Mouse (Mus musculus) heart, adult 10 weeks (tissue): Measurements from ENCODE around the gene Best3. TPM values are rescaled to one million over a fixed set of nuclear protein-coding genes. Genes with fewer than 3 reads are reported as not detected.

Source experiments
- polyA plus RNA-seq: library from polyadenylated mRNA; stranded (reverse); fragments of 350-450 nt; fragmentation: Illumina TruSeq; extraction: RNeasy Lipid Tissue Mini Kit (QIAGEN cat#74804); gene quantifications from one replicate; pipeline ENCODE4 v1.2.3, GENCODE M21; 2014; ENCODE audit warnings: low read depth, low replicate concordance

Best3 gene
- 4.6 TPM for polyA plus RNA-seq

GRCm38 (mm10) chr10:116986264-116987082, at the start of gene Best3:
Gene Best3, plus strand, starts transcription at chr10:116986314.

GRCm38 (mm10) chr10:116950009-116950769, 35.9 kb upstream of the Best3 start, which contains the start of gene Rab3ip:
Gene Rab3ip, minus strand, starts transcription at chr10:116950769.

DNA sequence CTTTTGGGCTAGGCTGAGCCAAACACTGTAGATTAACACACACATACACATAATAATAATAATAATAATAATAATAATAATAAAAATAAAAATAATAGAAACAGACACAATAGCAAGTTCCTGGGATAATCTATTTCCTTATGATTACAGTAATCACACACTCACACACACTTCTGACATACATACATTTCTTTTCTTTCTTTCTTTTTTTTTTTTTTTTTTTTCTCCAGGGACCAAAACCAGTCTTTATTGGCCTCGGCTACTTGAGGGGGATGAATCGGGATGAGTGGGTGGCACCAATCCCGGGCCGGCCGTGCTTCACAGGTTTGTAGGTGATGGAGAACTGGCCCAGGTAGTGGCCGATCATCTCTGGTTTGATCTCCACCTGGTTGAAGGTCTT, 13.6 kb upstream of the Best3 start, which contains the start of gene Gm10271:
Gm10271 (minus strand) TSS at position 101 of the 400 bp plus-strand sequence.

DNA sequence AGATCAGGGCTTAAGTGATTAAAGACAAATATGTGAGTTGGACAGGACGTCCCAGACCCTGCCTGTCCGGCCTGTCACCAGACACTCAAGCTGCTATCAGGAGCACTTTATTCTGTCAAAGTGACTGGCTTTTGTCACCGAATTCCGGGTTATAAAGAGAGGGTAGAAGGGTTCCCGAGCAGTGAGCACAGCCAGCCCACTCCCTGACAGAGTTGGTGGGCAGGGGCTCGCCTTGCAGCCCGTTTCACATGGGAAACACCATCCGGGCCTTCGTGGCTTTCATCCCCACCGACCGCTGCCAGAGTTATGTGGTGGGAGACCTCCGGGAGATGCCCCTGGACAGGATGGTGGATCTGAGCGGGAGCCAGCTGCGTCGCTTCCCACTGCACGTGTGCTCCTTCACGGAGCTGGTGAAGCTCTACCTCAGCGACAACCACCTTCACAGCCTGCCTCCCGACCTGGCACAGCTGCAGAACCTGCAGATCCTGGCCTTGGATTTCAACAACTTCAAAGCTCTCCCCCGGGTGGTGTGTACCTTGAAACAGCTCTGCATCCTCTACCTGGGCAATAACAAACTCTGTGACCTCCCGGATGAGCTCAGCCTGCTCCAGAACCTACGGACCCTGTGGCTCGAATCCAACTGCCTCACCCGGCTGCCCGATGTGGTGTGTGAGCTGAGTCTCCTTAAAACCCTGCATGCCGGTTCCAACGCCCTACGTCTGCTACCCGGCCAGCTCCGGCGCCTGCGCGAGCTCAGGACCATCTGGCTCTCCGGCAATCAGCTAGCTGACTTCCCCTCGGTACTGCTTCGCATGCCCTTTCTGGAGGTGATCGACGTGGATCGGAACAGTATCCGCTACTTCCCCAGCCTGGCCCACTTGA, 59.3 kb downstream of the Best3 start, which contains the start of gene Lrrc10:
Lrrc10 (plus strand) TSS at position 167 of the 882 bp plus-strand sequence.

DNA sequence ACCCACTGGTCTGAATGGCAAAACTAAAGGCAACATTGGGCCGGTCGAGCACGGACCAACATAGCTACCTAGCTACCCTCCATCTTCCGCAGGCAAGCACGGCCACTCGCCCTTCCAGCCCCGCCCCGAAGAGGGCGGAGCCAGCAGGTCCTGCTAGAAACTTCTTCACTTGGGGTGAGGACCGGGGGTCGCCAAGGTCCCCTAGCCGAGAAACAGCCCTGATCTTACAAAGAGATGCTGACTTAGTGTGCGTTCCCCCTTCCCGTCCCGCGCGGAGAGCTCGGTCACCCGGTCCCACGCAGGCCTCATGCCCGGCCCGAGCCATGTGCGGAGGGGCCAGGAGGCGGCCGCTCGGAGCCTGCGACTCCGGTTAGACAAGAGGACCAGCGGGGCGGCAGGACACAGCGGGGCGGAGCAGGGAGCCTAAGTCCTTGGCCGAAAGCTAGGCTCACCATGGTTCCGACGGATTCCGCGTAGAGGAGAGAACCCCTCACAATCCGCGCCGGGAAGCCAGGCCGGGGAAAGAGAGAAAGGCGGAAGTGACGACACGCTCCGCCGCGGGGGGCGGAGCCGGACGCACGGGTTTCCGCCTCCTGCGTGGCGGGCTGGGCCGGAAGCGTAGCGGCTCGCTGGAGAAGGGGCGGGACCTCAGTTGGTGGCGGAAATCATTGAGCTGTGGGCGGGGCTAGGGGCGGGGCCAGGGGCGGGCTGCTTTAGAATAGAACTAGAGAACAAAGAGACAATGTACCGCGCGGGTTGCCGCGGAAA, 77.3 kb downstream of the Best3 start, which contains the start of gene Cct2:
Cct2 (minus strand) TSS at position 561 of the 768 bp plus-strand sequence.

Other genes starting within 250 kb of the Best3 start
- gene Myrfl, start 89.4 kb upstream of the Best3 start, polyA plus RNA-seq = 1.5 TPM
- 74.9 TPM for gene Rab3ip, start 35.5 kb upstream of the Best3 start, polyA plus RNA-seq
- gene Gm10271, start 13.7 kb upstream of the Best3 start, polyA plus RNA-seq = not detected
- gene Lrrc10, start 59.0 kb downstream of the Best3 start, polyA plus RNA-seq = 181 TPM
- 143 TPM for gene Cct2, start 77.5 kb downstream of the Best3 start, polyA plus RNA-seq
- gene Frs2, start 162.2 kb downstream of the Best3 start, polyA plus RNA-seq = 17.4 TPM
- gene Yeats4, start 238.2 kb downstream of the Best3 start, polyA plus RNA-seq = 27.4 TPM